Mouse (Mus musculus) frontal cortex, postnatal 25 days (tissue): Measurements from ENCODE around the gene Neil1.

Experiments
- DNase-seq, 2 experiments: peaks; one replicate each; pipeline ENCODE4 v3.0.0; 2022; ENCODE audit warnings: low spot score in 2 of 2

Neil1 gene

DNA sequence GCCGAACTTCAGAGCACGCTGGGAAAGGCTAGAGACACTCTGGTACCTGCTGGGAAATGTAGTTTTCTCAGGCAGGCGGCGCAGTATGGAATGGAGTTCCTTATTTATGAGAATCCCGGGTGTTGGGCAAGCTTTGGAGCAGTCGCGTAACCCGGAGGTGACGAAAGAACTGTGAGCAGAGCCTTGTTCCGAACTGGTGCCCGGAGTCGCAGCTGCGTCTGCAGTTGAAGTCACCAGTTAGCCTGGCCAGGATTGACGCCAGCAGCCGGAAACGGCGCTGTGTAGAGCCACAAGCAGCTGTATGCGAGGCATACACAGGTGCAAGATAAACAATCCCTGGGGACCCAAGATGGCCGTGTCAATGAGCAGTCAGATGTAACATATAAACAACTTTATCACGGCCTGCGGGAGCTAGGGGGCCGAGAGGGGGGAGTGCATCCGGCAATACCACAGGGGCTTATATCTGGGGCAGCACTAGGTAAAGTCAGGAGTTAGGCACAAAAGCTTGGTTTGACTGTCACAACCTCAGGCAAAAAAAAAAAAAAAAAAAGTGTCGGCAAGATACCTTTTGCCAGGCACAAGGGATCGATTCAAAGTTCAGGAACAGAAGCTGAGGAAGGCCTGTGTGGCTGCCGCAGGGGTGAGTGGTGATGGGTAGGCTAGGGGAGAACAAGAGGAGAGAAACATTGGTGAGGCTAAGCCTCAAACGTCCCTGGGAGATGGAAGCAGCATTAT is at the start of gene Neil1:
Gene Neil1, minus strand, starts transcription at position 162 of the 735 bp plus-strand sequence.
- peak; percentile 79 to 81 for DNase-seq

DNA sequence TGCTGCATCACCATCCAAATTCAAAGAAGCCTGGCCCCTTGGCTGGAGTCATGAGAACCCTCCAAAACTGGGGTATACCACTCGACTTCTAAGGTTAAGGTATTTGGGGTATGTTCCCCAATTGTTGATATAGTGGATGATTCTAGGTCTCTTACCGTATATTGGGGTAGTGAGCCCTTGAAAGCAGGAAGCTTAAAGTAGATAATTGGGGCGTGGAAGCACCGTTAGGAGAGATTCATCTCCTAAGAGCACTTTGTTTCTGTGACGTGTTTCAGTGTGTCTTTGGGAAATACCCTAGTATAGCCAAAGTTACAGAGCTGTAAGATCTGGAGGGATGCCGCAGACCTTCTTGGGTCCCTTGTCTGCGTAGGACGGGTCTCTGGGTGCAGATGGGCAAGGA is 49.3 kb upstream of the Neil1 start:
- no peak for DNase-seq

DNA sequence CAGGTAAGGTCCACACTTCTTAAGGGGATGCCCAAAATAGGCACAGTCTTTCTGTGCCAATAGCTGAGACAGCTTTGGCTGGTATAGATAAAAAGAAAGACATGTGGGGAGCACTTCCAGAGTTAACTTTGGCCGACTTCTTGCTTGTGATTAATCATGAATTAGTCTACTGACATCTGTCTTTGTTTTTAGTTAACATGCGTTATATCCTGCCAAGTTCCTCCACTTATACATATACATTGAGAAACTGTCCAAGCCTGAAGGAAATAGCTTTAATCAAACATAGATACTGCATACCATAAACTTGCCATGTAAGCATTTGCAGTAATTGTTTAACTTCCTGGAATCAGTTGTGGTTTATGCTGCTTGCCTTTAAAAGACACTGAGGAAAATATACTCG is 48.6 kb upstream of the Neil1 start:
- no peak for DNase-seq

DNA sequence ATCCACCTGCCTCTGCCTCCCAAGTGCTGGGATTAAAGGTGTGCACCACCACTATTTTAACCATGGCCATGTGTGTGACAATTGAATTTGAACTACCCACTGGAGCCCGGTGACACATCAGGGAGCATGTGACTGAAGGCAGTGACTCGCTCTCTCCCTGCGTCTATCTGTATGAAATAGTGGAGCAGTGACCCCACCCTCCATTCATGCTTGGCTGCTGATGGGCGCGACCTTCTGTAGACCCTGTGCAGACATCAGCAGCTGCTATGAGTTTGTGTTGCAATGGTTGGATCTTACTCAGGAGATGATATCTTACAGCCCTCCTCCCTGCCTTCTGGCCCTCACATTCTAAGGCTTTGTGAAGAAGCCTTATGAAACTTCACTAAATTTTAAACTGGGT is 20.3 kb upstream of the Neil1 start:
- no peak for DNase-seq

DNA sequence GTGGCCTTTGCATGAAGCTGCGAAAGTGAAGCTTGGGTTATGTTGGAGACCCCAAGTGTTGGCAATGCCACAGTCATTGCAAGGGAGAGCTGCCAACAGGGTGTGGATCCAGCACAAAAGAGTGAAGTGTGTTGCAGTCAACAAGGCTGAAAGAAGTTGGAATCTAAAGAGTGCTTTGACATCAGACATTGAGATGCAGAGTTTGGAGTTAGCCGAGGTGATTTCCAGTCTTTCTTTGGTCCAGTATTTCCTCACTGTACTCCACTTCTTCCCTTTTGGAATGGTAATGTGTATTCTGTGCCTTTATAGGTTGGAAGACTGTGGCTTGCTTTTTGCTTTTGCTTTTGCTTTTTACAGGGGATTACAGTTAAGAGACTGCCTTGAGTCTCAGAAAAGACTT is 18.1 kb upstream of the Neil1 start:
- no peak for DNase-seq

DNA sequence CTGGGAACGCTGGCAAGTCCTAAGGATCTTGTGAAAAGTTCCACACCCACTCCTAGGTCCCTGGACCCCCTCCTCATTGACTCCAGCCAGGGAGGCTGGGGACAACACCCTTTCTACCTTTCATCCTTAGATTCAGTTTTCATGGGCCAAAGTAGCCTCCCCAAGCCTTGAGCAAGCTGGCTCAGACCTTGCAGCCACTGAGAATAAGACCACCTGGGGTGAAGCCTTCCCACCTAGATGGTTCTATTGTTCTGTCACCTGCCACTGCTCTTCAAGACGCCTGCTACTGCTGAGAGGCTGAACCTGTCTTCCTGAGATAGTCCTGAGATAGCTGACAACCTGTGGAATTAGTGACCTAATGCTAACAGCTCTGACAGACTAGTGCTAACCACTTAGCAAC is 15.0 kb upstream of the Neil1 start:
- DNase-seq, result no peak

DNA sequence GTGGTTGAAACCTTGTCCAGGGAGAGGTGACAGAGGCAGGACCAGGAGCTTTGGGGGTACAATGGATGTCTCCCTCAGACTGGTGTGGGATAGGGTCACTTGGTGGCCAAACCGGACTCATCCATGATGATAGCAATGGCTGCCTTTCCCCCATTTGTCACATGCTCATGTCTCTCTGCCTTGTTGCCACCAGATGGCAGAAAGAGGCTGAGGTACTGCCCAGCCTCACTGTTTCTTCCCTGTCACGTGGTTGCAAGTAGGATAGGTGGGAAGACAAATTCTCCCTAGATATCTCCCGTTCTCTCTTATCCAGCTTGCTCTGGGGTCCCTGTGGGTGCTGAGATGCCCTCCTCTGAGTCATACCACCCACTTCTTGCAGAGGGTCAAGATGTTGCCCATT is 14.4 kb upstream of the Neil1 start:
- no peak for DNase-seq

DNA sequence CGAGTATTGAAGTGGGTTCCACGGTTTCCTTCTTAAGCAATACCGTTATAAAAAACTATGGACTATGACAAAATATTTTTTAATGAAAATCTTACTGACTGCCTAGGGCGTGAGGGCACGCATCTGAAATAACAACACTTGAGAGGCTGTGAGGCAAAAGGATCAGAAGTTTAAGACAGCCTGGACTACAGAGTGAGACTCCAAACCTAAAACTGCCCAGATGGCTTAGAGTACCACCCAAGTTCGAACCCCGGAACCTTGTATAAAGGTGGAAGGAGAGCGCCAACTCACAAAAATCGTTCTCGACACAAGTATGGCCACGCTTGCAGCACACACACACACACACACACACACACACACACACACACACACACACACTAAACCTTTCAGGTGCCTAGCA is 10.4 kb upstream of the Neil1 start:
- DNase-seq, result no peak

DNA sequence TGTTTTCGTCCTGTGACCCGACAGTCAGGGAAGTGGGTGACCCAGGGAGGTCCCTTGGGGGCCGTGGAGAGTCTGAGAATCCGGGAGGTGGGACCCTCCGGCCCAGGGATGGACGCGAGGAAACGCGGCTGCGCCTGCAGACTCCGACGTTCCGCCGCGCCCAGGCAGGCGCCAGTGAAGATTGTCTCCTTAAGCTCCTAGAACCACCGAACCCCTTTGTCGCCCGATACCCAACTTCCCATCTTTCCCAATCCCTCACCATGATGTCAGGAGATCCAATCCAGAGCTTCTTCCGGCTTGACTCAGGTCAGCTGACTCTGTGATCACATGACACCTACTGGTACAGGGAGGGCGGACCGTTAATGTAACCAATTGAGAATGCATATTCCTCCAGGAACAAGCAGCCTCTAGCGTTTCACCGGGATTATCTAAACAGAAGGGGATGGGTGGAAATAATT is 9.9 kb upstream of the Neil1 start, which contains the start of gene Commd4:
Gene Commd4, minus strand, starts transcription at position 319 of the 458 bp plus-strand sequence.
- peak; percentile 74 to 85 for DNase-seq

DNA sequence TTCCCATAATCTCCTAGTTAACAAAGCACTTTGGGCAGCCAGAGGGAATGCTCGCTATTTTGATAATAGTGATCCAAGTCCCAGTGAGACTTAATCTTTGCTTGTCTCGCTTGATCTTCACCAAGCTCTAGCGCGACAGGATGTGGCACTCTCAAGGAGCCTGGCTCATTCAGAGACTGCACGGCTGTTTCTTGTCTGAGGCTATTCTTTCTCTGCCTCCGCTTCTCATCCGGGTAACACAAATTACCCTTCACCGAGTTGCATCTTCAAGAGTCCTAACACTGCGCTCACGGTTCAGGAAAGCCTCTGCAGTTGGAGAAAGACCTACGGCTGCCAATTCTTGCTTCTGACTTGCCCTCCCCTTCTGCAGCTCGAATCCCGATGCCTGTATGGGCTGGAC is 9.4 kb upstream of the Neil1 start:
- no peak for DNase-seq

DNA sequence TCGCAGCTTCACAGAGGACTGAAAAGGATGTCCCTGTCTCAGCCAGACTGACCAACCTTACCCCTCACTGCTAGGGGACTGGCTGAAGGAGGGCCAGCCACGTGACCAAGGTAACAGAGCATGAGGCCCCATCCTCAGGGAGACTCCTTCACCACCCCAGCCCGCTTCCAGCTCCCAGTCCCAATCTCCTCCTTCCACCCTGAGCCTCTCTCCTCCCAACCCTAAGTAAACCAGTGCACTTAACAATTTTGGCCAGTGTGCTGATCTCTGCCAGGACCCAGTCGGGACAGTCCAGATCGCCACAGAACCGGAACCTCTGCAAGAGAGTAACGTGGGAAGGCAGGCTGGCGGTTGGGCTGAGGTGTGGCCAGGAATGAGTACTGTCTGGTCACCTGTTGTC is 8.7 kb upstream of the Neil1 start:
- DNase-seq, result no peak

DNA sequence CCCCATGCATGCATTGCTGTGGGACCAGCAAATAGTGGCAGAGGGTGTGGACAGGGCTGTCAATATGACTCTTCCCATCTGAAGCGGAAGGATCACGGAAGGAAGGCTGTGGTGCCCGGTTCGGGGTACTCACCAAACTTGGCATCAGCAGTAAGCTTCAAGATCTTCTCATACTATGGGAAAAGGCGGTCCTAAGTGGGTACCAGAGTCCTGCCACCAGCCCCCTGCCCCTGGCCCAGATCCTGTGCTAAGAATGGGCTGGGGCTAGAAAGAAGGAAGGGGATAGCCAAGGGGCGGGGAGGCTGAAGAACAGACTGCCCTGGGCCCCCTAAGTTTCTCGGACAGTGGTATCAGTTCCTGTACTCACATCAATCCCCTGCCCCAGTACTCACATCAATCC is 8.3 kb upstream of the Neil1 start:
- no peak for DNase-seq

DNA sequence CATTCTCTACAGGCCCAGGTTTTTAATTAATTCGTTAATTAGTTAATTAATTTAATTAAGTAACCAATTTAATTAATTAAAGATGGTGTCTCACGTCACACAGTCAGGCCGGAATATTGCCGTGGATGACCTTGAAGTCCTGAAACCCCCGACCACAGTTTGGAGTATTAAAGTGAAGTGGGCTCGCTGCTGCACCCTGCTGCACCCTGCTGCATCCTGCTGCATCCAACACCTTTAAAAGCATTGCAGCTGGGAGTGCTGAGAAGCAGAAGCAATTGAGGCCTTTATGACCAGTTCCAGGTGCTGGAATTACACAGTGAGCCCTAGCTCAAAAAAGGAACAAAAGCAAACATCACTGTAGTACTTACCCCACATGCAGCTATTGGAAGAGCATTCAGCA is 4.2 kb upstream of the Neil1 start:
- DNase-seq, result no peak

DNA sequence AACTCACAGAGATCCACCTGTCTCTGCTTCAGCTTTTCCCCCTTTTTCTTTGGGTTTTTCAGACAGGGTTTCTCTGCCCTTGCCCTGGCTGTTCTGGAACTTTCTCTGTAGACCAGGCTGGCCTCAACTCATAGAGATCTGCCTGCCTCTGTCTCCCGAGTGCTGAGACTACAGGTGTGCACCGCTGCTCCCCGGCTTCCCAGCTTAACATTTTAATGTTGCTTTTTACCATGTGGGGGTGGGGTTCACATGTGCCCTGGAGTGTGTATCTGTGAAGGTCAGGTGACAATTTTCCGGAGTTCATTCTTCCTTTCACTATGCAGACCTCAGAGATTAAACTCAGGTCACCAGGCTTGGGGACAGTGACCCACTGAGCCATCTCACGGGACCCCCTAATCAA is 2.1 kb upstream of the Neil1 start:
- no peak for DNase-seq

DNA sequence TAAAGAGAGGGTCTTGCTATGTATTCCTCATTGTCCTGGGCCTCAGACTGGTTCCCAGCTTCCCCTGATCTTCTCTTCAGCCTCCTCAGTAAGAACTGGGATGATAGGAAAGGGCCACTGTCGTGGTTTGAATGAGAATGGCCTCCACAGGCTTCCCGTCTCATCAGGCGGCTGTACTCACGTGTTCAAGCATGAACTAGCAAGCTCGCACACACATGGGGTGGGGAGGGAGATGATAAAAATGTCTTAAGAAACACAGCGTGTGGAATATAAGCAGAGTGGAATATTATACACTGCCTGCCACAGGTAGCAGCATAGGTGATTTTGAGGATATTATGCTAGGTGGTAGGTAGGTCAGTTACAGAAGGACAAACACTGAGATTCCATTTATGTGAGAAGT is 916 bp upstream of the Neil1 start:
- DNase-seq, result no peak

DNA sequence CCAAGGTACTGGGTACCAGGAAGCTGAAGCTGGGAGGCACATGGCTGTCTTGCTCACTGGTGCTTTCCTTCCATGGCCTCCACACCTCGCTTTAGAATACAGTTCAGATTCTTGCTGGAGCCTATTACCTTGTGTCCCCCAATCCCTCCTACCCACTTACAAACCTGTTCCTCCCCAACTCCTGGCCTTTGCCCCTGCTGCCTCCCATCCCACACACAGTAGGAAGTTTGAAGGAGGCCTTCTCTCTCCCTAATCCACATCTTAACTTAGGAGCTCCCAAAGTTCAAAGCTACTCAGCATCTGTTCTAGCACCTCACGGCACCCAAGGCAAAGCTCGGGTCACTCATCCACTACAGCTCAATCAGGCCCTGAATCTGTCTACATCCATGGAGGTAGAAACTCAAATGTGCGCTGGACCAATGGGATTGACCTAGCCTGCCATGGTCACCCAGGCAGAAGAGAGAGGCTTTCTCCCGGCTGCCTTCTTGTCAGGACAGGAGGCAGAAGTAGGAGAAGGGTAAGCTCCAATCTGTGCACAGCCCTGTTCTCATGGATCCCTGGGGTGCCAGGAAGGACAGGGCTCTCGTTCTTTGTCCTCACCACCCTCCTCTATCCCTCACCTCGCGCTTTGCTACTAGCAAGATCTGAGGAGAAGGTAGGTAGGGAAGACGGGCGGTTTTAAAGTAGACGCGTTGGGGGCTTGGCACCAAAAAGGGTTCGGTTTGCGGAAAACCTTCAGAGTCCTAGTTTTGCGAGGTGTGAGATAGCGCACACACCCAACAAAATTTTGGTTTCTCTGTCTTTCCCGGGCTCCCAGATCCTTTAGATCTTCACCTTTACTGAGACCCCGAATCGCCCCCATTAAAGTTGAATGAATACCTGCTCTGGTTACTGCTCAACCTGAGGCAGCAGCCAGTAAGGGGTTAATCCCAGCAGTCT is 631 bp downstream of the Neil1 start:
- no peak for DNase-seq

DNA sequence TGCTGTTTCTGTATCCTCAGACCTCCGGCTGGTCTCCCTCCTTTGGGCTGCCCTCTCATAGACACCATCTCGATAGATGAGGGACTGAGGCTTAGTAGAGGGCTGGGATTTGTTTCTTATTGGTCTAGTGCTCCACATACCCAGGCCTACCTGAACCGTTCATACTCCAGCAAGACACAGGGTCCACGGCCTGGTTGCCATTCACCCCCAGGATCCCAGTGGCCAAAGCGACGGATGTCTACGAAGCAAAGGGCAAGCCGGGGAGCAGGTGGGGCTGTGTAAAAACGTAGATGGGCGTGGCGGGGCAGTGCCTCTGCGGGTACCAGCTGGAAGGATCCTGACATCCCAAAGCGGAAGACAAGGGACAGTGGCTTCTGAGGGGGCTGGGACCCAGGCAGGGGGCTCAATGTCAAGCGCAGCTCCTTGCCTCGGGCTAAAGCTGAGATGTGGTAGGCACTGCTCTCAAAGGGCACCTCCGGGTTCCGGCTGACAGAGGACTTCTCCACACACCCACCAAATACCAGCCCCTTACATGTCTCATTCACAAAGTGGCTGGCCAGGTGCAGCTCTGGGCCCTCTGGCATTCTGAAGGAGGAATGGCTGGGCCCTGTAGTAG is 1.5 kb downstream of the Neil1 start:
- DNase-seq, result no peak

DNA sequence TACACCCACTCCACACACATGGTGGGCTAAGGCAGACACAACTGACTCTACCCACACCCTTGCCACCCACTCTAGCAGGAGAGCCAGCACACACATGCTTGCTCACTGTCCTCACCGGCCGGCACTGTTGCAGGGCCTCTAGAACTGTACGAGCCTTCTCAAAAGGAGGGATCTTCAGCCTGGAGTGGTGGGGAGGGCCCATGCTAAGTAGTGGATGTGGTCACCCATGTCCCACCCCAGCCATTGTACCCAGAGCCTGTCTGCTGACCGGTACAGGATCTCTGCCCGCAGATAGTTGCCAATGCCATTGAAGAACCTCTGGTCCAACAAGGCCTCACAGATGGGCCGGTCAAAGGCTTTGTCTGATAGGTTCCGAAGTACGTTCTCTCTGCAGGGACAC is 3.3 kb downstream of the Neil1 start:
- no peak for DNase-seq

DNA sequence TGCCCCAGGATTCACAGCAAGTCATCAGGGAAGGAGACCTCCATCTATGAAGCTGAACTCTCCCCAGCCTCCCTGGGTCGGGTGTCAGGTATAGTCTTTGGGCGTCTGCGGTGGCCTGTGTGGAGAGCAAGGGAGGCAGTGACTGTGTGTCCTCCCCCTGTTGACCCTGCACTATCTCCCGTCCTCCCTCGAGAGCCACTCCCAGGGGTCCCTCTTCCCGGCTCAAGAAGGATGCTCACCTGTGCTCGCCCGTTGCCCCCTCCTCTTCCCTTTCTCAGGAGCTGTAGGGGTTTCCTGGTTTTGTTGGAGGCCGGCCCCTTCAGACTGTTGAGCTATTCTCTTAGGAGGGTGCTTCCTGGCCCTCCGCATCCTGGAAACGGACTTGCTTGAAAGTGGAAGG is 4.9 kb downstream of the Neil1 start:
- DNase-seq, result no peak

DNA sequence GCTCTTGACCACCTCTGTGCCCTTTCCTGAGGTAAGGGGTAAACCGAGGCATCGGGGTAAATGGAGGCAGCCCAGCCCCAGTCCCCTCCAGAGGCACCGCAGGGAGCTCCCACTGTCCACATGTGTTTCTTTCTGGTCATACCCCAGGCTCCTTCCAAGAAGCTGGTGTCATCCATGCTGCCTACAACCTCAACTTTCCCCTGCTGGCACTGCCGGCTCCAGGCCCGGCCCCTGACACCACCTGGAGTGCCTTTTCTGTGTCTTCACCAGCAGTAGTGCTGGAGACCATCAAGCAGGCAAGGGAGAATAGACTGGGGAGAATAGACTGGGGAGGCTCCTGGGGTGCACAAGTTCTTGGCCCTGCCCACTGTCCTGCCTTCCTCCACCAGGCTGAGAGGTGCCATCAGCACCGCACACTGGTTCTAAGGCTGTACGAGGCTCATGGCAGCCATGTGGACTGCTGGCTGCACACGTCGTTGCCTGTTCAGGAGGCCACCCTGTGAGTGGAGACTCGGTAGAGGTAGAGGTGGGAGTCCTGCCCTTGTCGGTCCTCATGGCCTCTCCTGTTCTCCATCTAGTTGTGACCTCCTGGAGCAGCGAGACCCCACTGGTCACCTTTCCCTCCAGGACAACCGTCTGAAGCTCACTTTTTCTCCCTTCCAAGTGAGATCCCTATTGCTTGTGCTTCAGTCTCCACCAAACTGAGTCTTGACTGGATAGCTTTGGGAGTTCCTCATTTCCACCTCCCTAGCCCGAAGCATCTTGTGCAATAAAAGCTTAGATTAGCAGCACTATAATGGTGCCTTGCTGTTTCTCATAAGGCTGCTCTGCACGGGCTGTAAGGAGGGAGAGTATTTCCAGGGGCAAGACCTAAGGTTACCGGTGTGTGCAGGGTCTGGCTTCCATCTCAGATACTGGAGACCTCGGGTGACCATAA is 6.4 kb downstream of the Neil1 start:
- no peak for DNase-seq

DNA sequence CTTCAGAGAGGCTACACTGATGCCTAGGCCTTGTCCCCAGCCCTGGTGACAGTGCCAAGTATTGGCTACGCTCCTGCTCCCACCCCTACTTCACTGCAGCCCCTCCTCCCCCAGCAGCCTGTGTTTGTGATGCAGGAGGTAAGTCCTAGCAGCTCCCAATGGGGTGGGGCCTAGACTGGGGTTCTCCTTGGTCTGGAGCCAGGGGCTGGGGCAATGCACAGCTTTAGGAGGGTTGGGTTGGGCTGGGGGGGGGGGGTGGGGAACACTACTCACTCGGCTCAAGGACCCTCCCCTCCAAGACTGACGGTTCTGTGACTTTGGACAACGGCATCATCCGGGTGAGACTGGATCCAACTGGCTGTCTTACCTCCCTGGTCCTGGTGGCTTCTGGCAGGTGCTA is 8.5 kb downstream of the Neil1 start:
- no peak for DNase-seq
